8 mouse cellular contexts compared by ENCODE assay signal in genomic region chr4:144894487-144895210, GRCm38 (mm10). TPM values are rescaled to one million over a fixed set of nuclear protein-coding genes. Genes with fewer than 3 reads are reported as not detected.
DNase-seq lines count a peak whose midpoint lies in the region; ATAC-seq and TF ChIP-seq lines count a peak whose summit lies in the region.

No protein-coding gene starts in this region.

- peaks cover 18 to 48% of the 10 kb centered on the region in 2 experiments for H3K4me1 ChIP-seq in CH12.LX (ENCODE audit: control insufficient read depth in 1 of 2, insufficient read depth in 2 of 2)
- H3K4me1 ChIP-seq in forebrain, embryonic 15.5 days = peaks cover 23% of the 10 kb centered on the region
- H3K4me1 ChIP-seq in liver, embryonic 14.5 days (replicated peaks; ENCODE audit: control insufficient read depth in 2 of 2, insufficient read depth in 2 of 2, low read length in 1 of 2) = peaks cover 0 to 8% of the 10 kb centered on the region in 2 experiments; a peak in 3 of 4 replicates
- peaks cover 47% of the 10 kb centered on the region for H3K4me1 ChIP-seq in neural tube, embryonic 15.5 days

- no peak overlapping the region for H3K27ac ChIP-seq in CH12.LX (ENCODE audit: insufficient read depth, low read depth)
- no peak overlapping the region for H3K27ac ChIP-seq in forebrain, embryonic 15.5 days (replicated peaks)
- no peak overlapping the region for H3K27ac ChIP-seq in liver, embryonic 14.5 days
- peak overlapping the region; percentile 68 for H3K27ac ChIP-seq in neural tube, embryonic 15.5 days (replicated peaks)

- peak overlapping the region; percentile 84 for H3K4me2 ChIP-seq in CH12.LX (ENCODE audit: insufficient read depth, low read depth, poor library complexity, severe bottlenecking)
- H3K4me2 ChIP-seq in forebrain, embryonic 15.5 days (replicated peaks) = peak overlapping the region; percentile 77
- peak overlapping the region; percentile 72 for H3K4me2 ChIP-seq in liver, embryonic 14.5 days (ENCODE audit: low read depth)
- H3K4me2 ChIP-seq in neural tube, embryonic 15.5 days = peak overlapping the region; percentile 98

- in situ Hi-C loops in CH12.LX (cut with MboI; ENCODE audit: low pct_ligation_motif_present, low pct_unique_long_range_greater_than_20kb, low sequenced_read_pairs) = loop anchor here (5.0 to 25.0 kb wide), 4 partner anchors 153 to 393 kb away; partner anchors contain the start of gene Gm13124

- peaks cover 25% of the 10 kb centered on the region for H3K79me2 ChIP-seq in CH12.LX (replicated peaks; ENCODE audit: control insufficient read depth, extremely low read depth, insufficient read depth, poor library complexity, severe bottlenecking)

- WGBS in forebrain, embryonic 15.5 days = 6% methylated on average over 11 of the region's 11 CpGs
- WGBS in liver, embryonic 14.5 days (ENCODE audit: insufficient replicate concordance) = 11% methylated on average over 11 of the region's 11 CpGs
- 3% methylated on average over 11 of the region's 11 CpGs for WGBS in neural tube, embryonic 15.5 days

- no peaks in the 10 kb centered on the region for H3K27me3 ChIP-seq in CH12.LX (replicated peaks)
- H3K27me3 ChIP-seq in forebrain, embryonic 15.5 days = peaks cover 23% of the 10 kb centered on the region
- H3K27me3 ChIP-seq in liver, embryonic 14.5 days (ENCODE audit: control insufficient read depth, insufficient read depth, low read length) = peaks cover 33% of the 10 kb centered on the region
- peaks cover 11% of the 10 kb centered on the region; the same call in 1 of the 2 replicates for H3K27me3 ChIP-seq in neural tube, embryonic 15.5 days (replicated peaks)

- peak overlapping the region; percentile 87 for H3K9ac ChIP-seq in CH12.LX (ENCODE audit: insufficient read depth, low read depth)
- no peak overlapping the region for H3K9ac ChIP-seq in forebrain, embryonic 15.5 days (replicated peaks)
- peak overlapping the region; percentile 28; the same call in 1 of the 2 replicates for H3K9ac ChIP-seq in liver, embryonic 14.5 days (replicated peaks)
- peak overlapping the region; percentile 53 for H3K9ac ChIP-seq in neural tube, embryonic 15.5 days (replicated peaks)

- dilution Hi-C loops in CH12.LX (cut with MboI; ENCODE audit: extremely low pct_ligation_motif_present, extremely low pct_unique_long_range_greater_than_20kb, low sequenced_read_pairs) = loop anchor here (25.0 kb wide), 1 partner anchor 93 kb away; no protein-coding TSS in a partner anchor

- no peak for TF ChIP-seq RAD21 in CH12.LX (IDR thresholded peaks at IDR 0.05; ENCODE audit: low read depth, low read length)

- H3K36me3 ChIP-seq in CH12.LX (replicated peaks in 1 of 2; ENCODE audit: control insufficient read depth in 1 of 2, insufficient read depth in 1 of 2, low read length in 1 of 2) = peaks cover 6 to 16% of the 10 kb centered on the region in 2 experiments
- no peaks in the 10 kb centered on the region for H3K36me3 ChIP-seq in forebrain, embryonic 15.5 days
- H3K36me3 ChIP-seq in liver, embryonic 14.5 days (replicated peaks; ENCODE audit: control insufficient read depth, insufficient read depth, low read depth) = no peaks in the 10 kb centered on the region
- no peaks in the 10 kb centered on the region for H3K36me3 ChIP-seq in neural tube, embryonic 15.5 days

- no peak for TF ChIP-seq EP300 in CH12.LX (IDR thresholded peaks at IDR 0.05; ENCODE audit: low read length)
- no peak for TF ChIP-seq EP300 in liver, embryonic 14.5 days (IDR thresholded peaks at IDR 0.05; ENCODE audit: low read depth)

- ATAC-seq in forebrain, embryonic 15.5 days (replicated peaks) = no peak
- ATAC-seq in liver, embryonic 14.5 days (ENCODE audit: insufficient read depth) = no peak
- ATAC-seq in neural tube, embryonic 15.5 days (ENCODE audit: low FRiP score) = no peak
- no peak for ATAC-seq in granulocyte monocyte progenitor cell, adult 5-6 weeks (replicated peaks; ENCODE audit: poor library complexity, severe bottlenecking)

- no peak for DNase-seq in CH12.LX (ENCODE audit: extremely low read depth)
- DNase-seq in adrenal gland, adult 18-20 months (ENCODE audit: low spot score in 2 of 2) = peak; percentile 44 to 45
- peak; percentile 14 for DNase-seq in induced T-regulatory cell, adult 2 months (ENCODE audit: low read depth)
- no peak for DNase-seq in liver, embryonic 14.5 days (ENCODE audit: low read depth in 3 of 3, low spot score in 3 of 3)
- DNase-seq in natural killer cell, adult 2 months (ENCODE audit: low spot score in 2 of 2) = no peak

- TF ChIP-seq POLR2A in CH12.LX (IDR thresholded peaks at IDR 0.05; ENCODE audit: low read depth, low read length) = no peak

- H3K9me3 ChIP-seq in CH12.LX (replicated peaks; ENCODE audit: low read length) = peaks cover 2% of the 10 kb centered on the region
- no peaks in the 10 kb centered on the region for H3K9me3 ChIP-seq in forebrain, embryonic 15.5 days
- no peaks in the 10 kb centered on the region for H3K9me3 ChIP-seq in liver, embryonic 14.5 days (ENCODE audit: control insufficient read depth, low read length)
- H3K9me3 ChIP-seq in neural tube, embryonic 15.5 days (replicated peaks) = no peaks in the 10 kb centered on the region

- H3K4me3 ChIP-seq in CH12.LX (replicated peaks in 1 of 3; ENCODE audit: low read depth in 2 of 3, low read length in 2 of 3, poor library complexity in 1 of 3) = peak overlapping the region in 2 of 3 experiments; percentile 58 to 79
- H3K4me3 ChIP-seq in forebrain, embryonic 15.5 days = peak overlapping the region; percentile 45
- peak overlapping the region; percentile 56 to 59 for H3K4me3 ChIP-seq in liver, embryonic 14.5 days (ENCODE audit: insufficient read depth in 1 of 2, low read depth in 2 of 2, low read length in 2 of 2)
- H3K4me3 ChIP-seq in neural tube, embryonic 15.5 days (replicated peaks) = peak overlapping the region; percentile 45

- no peak for TF ChIP-seq CTCF in CH12.LX (conservative IDR thresholded peaks at IDR 0.05 in 1 of 2, IDR thresholded peaks at IDR 0.05 in 1 of 2; ENCODE audit: low read depth in 2 of 2, low read length in 2 of 2)
- TF ChIP-seq CTCF in liver, embryonic 14.5 days (IDR thresholded peaks at IDR 0.05; ENCODE audit: low read depth) = no peak

TF ChIP-seq in CH12.LX, 34 proteins besides CTCF, POLR2A, EP300 and RAD21:
- TF ChIP-seq POLR2AphosphoS2 (IDR thresholded peaks at IDR 0.05; ENCODE audit: low read depth, low read length) = no peak
- no peak for TF ChIP-seq GABPA (IDR thresholded peaks at IDR 0.05; ENCODE audit: insufficient replicate concordance, low read depth, low read length)
- no peak for TF ChIP-seq MAZ (IDR thresholded peaks at IDR 0.05; ENCODE audit: low read depth, low read length)
- TF ChIP-seq HCFC1 (IDR thresholded peaks at IDR 0.05; ENCODE audit: low read depth, low read length) = no peak
- no peak for TF ChIP-seq PAX5 (IDR thresholded peaks at IDR 0.05; ENCODE audit: low read length)
- no peak for TF ChIP-seq ETS1 (conservative IDR thresholded peaks at IDR 0.05; ENCODE audit: low read depth, low read length)
- TF ChIP-seq JUND (conservative IDR thresholded peaks at IDR 0.05; ENCODE audit: low read depth, low read length) = no peak
- TF ChIP-seq USF1 (IDR thresholded peaks at IDR 0.05; ENCODE audit: low read depth, low read length) = no peak
- TF ChIP-seq MAX (IDR thresholded peaks at IDR 0.05; ENCODE audit: low read length) = no peak
- TF ChIP-seq JUN (IDR thresholded peaks at IDR 0.05; ENCODE audit: insufficient read depth, low read depth, low read length) = no peak
- TF ChIP-seq BHLHE40 (IDR thresholded peaks at IDR 0.05; ENCODE audit: low read depth, low read length) = no peak
- TF ChIP-seq ELF1 (IDR thresholded peaks at IDR 0.05; ENCODE audit: low read depth, low read length) = no peak
- no peak for TF ChIP-seq MXI1 (IDR thresholded peaks at IDR 0.05; ENCODE audit: low read depth, low read length)
- TF ChIP-seq MAFK (IDR thresholded peaks at IDR 0.05; ENCODE audit: insufficient replicate concordance, low read length) = no peak
- no peak for TF ChIP-seq ZNF384 (IDR thresholded peaks at IDR 0.05; ENCODE audit: low read depth, low read length)
- no peak for TF ChIP-seq NELFE (IDR thresholded peaks at IDR 0.05; ENCODE audit: low read depth, low read length)
- no peak for TF ChIP-seq MEF2A (IDR thresholded peaks at IDR 0.05; ENCODE audit: borderline replicate concordance, low read depth, low read length)
- no peak for TF ChIP-seq TBP (conservative IDR thresholded peaks at IDR 0.05; ENCODE audit: low read depth, low read length)

RNA-seq across cellular contexts. Expression of gene Dhrs3, which starts 2.0 kb away (rescaled TPM):
- total RNA-seq in CH12.LX (2012; rRNA removed) (24.4 and 37.7 TPM in 2 replicates), CH12.LX (2014; rRNA removed) (8.7 and 10.5 TPM in 2 replicates)
- 7.8 and 7.9 TPM in 2 replicates for polyA plus RNA-seq in CH12.LX (2012; ENCODE audit: insufficient read length, low read depth)
- total RNA-seq in adrenal gland, adult 18-20 months (2021) = 100 to 1,000 TPM; 101 to 111 TPM
- 18.3 and 19.6 TPM in 2 replicates for polyA plus RNA-seq in forebrain, embryonic 15.5 days (2015; fragmentation: Nextera tagmentation; extraction: Ambion mirVana)
- polyA plus RNA-seq in liver, embryonic 14.5 days (2012; rRNA removed) = 12.5 and 15.8 TPM in 2 replicates
- polyA plus RNA-seq in liver, embryonic 14.5 days (2014; fragmentation: Nextera tagmentation; extraction: Ambion mirVana) = 21.3 and 23.9 TPM in 2 replicates
- 31.0 and 41.3 TPM in 2 replicates for polyA plus RNA-seq in neural tube, embryonic 15.5 days (2015; fragmentation: Nextera tagmentation; extraction: Ambion mirVana)
- total RNA-seq in granulocyte monocyte progenitor cell, adult 5-6 weeks (2014; fragmentation: Nextera tagmentation) = 30.0 and 33.7 TPM in 2 replicates
- 17.5 and 32.3 TPM in 2 replicates for total RNA-seq in granulocyte monocyte progenitor cell, adult 5-6 weeks (2017)

Comparison
In these comparisons a context has a peak if more than half of its experiments do, and no peak if none do; other contexts are left out.
1. DNase-seq: peak in adrenal gland, adult 18-20 months (2 of 2) and induced T-regulatory cell, adult 2 months (single experiment); none in CH12.LX (single experiment), liver, embryonic 14.5 days (0 of 3) and natural killer cell, adult 2 months (0 of 2).
2. Peak in every context shown above with its lines, with median percentiles within 50 percentile points of each other: H3K4me2 ChIP-seq and H3K4me3 ChIP-seq.